Mouse (Mus musculus): ENCODE data around the gene Eif4g1.
"Not testable (repeated sequence)": the region's sequence is repeated elsewhere in the genome, so short reads cannot be mapped to it uniquely, and the experiment has no call there.

Gene Eif4g1

DNA sequence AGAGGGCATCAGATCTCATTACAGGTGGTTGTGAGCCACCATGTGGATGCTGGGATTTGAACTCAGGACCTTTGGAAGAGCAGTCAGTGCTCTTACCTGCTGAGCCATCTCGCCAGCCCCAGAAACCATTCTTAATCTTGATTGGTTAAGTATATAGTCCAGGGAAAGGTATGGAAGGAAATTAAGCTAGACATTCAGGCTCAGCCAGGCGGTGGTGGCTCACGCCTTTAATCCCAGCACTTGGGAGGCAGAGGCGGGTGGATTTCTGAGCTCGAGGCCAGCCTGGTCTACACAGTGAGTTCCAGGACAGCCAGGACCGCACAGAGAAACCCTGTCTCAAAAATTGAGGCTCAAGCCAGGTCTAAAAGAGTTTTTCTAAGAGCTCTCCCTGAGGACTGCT, at the start of gene Eif4g1:
Gene Eif4g1, plus strand, starts transcription at position 301 of the 400 bp plus-strand sequence.
- DNase-seq: not testable (repeated sequence)

GRCm38 (mm10) chr16:20619541-20620398, 48.3 kb upstream of the Eif4g1 start:
- peak; percentile 32 for DNase-seq

DNA sequence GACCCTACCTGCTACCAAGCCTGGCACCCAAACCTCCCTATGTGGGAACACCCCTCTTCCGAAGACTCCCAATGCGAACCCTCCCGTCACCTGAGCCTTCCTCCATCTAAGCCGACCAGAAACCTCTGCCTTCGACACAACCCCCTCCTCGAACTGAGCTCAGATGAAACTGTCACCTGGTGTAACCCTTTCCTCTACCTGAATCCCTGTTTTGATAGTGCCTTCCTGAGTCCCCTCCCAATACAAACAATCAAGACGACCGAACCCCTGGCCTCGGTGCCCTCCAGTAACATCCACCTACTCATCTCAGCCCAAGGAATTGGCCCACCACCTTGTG, 47.7 kb upstream of the Eif4g1 start:
- DNase-seq: peak; percentile 43

- no peak for DNase-seq
Observed at GRCm38 (mm10) chr16:20620751-20621190, 47.3 kb upstream of the Eif4g1 start.

DNA sequence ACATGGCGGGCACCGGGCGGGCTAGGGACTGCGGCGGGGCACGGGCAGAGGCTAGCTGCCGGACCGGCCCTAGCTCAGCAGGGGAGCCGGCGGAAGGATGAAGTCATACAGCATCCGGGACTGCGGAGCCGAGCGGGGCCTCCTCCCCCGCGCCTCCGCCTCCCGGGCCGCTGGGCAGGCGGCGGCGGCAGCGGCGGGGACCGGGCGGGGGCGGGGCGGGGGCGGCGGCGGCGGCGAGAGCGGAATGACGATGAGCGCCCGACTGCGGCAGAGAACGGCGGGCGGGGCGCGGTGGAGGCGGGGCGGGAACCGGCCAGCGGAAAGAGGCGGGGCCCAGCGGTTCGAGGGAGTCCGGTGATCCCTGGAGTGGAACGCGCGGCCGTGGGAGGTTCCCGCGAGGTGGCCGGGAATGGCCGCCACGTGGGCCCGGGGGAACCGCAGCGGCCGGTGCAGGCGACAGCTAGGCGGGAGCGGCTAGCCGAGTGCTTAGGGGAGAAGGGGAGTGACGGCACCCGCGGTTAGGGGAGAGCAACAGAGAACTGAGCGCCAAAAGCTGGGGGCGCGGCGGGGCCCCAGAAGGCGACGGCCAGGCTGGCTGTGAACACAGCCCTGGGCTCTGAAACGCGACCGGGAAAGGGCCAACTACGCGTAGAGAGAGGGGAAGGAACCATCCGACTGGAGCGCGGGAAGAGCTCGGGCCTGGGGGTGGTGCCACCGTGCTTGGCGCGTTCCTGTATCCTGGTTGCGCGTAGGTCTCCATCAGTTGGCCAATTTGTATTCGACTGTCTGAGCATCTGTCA, 46.7 kb upstream of the Eif4g1 start, which contains the start of gene Camk2n2:
Gene Camk2n2, minus strand, starts transcription at position 97 of the 800 bp plus-strand sequence.
- peak; percentile 82 for DNase-seq

- peak; percentile 72 for DNase-seq
Observed at GRCm38 (mm10) chr16:20621991-20622685, 46.0 kb upstream of the Eif4g1 start.

DNA sequence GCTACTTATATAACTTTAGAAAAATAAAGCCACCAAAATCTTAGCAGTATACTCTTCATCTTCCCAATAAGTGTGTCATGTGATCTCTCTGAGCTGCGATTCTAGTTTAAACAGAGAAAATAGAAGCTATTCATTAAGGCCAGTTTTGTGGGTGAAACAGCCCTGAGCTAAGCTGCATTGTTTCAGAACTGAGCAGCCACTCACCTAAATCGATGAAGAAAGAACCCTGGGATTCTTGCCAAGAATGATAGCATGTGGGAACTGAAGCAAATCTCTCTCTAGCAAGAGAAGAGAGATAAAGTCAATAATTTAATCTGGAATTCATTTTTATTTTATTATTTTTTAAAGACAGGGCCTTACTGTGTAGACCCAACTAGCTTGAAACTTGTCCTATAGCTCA, 44.9 kb upstream of the Eif4g1 start:
- DNase-seq: no peak

DNA sequence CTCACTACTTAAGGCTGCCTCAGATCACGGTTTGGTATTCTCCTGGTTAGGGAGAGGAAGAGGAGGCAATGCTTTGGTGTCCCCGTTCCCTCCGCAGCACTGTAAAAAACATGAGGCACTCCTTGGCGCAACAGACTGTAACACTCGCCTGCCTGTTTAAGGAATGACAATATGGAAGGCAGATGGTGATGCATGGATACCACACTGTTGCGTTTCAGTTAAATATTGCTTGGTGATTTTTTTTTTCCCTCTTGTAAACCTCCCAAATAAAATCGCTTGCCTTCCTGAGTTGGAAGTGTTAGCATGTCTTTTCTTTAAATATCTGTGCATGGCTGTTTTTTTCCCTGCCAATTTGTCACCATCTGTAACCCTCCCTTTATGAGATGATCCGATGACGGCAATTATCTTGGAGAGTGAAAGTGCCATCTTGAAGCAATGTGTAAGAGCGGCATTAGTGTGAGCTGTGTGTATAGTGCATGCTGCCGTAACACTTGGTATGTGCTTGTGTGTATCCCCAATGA, 39.2 kb upstream of the Eif4g1 start:
- DNase-seq: no peak

DNA sequence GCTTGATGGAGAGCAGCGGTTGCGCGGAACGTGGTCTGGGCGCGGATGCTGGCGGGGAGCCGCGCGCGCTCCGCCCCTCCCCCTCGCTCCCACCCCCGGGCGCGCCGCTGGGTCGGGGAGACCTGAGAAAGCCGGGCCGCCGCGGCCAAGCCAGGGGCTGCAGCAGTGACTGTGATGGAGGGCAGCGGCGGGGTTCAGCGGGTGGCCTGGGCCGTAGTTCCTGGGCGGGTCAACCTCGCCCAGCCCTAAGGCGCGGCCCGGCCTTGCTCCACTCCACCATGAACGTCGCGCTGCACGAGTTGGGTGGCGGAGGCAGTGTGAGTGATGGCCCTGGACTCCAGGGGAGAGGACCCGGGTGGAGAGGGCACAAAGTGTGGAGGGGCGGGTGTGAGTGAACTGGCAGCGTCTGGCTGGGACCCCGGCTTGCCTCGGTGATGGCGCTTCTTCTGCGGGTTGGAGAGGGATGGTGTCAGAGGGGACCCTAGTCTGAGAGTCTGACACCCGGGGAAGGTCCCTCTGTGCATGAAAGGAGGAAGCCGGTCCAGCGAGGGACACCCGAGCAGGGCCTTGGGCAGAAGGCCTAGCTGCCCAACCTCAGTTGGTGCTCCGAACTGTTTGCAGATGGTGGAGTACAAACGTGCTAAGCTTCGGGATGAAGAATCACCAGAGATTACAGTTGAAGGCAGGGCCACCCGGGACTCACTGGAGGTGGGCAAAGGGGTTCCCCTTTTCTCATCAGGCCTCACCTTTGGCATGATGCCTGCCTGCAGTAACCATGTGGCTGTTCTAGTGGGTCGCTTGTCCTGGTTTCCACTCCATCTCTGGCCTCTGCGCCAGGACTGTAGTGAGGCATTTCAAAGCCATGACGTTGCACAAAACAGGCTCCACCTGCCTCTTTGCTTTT, 38.1 kb upstream of the Eif4g1 start, which contains the start of gene Ece2:
Gene Ece2, plus strand, starts transcription at position 98 of the 904 bp plus-strand sequence.
- DNase-seq: peak; percentile 59

GRCm38 (mm10) chr16:20637410-20637809, 30.7 kb upstream of the Eif4g1 start:
- no peak for DNase-seq

GRCm38 (mm10) chr16:20638367-20638766, 29.7 kb upstream of the Eif4g1 start:
- DNase-seq: no peak

DNA sequence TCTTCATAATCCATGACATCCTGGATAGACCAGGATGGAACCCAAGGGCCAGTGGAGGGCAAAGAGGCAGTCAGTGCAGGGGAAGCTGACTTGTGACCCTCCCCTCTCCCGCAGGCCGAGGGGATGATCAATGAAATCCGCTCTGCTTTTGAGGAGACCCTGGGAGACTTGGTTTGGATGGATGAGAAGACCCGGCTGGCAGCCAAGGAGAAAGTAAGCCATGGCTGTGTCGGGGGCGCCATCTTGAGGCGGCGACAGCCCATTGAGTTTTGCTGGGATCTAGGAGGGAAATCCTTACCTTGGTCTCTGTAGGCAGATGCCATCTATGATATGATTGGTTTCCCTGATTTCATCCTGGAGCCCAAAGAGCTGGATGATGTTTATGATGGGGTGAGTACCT, 26.0 kb upstream of the Eif4g1 start:
- DNase-seq: peak; percentile 71

- no peak for DNase-seq
Observed at GRCm38 (mm10) chr16:20643911-20644310, 24.2 kb upstream of the Eif4g1 start.

- peak; percentile 95 for DNase-seq
Observed at GRCm38 (mm10) chr16:20651076-20651946, 16.8 kb upstream of the Eif4g1 start, which contains the start of gene Psmd2. TSS of gene Psmd2 (plus strand) at chr16:20651652.

DNA sequence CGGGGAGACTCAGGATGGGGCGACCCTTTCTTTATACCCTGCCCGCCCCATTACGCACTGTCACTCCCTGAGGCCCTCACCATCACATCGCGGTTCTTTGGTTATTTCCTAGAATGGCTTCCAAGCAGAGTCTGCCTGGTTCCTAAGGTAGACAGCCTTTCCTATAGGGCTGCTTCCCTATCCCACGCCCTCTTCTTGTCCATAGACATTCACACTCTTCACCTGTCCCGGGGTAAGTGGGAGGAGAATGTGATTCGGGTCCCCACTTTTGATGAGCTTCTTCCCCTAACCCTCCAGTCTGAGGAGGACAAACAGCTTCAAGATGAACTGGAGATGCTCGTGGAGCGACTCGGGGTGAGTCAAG, 16.2 kb upstream of the Eif4g1 start:
- no peak for DNase-seq

- no peak for DNase-seq
Observed at GRCm38 (mm10) chr16:20653315-20653714, 14.8 kb upstream of the Eif4g1 start.

DNA sequence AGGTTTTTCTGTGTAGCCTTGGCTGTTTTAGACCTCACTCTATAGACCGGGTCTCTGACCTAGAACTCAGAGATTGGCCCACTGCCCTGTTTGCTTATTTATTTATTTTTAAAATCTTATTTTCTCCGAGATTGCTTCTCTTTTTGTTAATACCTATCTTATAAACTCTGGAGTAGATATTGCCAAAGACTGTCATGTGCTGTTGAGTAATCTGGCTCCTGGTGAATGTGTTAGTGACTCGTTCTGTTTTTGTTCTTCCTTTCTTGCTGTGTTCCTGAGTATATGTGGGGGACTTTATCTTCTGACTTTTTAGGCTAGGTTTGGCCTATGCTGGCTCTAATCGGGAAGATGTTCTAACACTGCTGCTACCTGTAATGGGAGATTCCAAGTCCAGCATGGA, 10.5 kb upstream of the Eif4g1 start:
- DNase-seq: no peak

DNA sequence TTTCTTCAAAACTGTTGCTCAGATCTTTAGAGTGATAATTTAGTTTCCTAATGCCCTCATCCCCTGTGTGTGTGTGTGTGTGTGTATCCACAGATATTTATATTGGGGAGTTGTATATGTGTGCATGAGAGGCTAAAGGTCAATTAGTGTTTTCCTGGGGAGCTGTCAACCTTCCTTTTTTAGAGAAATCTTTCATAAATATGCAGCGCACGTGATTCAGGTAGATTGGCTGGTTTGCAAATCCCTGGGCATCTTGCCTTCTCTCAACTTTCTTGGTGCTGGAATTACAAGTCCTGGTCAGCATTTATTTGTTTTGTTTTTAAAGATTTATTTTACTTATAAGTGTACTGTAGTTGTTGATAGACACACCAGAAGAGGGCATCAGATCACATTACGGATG, 2.2 kb downstream of the Eif4g1 start:
- DNase-seq: no peak

GRCm38 (mm10) chr16:20671886-20672285, 3.8 kb downstream of the Eif4g1 start:
- DNase-seq: no peak

DNA sequence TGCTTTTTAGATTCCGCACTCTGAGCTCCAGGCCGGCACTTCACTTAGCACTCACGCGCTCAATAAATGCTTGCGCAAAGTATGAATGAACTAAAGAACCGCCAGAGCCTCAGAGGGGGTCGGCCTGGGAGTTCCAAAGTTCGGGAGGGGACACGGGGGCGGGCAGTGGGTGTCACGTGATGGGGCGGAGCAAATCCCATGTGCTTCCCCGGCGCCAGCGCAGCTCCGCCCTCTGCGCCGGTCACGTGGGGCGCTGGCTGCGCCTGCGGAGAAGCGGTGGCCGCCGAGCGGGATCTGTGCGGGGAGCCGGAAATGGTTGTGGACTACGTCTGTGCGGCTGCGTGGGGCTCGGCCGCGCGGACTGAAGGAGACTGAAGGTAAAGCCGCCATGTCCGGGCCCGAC, 4.4 kb downstream of the Eif4g1 start:
- DNase-seq: peak; percentile 95

Data from cerebellum, adult 11 months (tissue).